Mouse (Mus musculus): Measurements from ENCODE around the gene Reep1.
"Not testable (repeated sequence)": the region's sequence is repeated elsewhere in the genome, so short reads cannot be mapped to it uniquely, and the experiment has no call there.

Reep1 gene

GRCm38 (mm10) chr6:71840597-71841290 is 133.4 kb downstream of the Reep1 start:
- no peak for DNase-seq (ENCODE audit: low spot score in 2 of 2)

- DNase-seq (ENCODE audit: low spot score in 2 of 2) = not testable (repeated sequence)
Observed at GRCm38 (mm10) chr6:71846906-71847305, 139.5 kb downstream of the Reep1 start.
